Mouse (Mus musculus) intestine, embryonic 15.5 days (tissue): ENCODE results near the gene Psmc3. TPM values are rescaled to one million over a fixed set of nuclear protein-coding genes. Genes with fewer than 3 reads are reported as not detected.

ENCODE experiments used
- ATAC-seq: fragments of 200-750 bp; cut with Nextera tagmentation; 2 replicates; pipeline ENCODE4 v1.8.0; 2017; ENCODE audit warnings: moderate TSS enrichment, moderate library complexity
- H3K27ac ChIP-seq: fragments of 300-500 bp; sonication (generic); 2 replicates; pipeline ENCODE4 v1.5.1; 2015; ENCODE audit warnings: mild to moderate bottlenecking, inconsistent platforms
- H3K27me3 ChIP-seq: fragments of 300-500 bp; sonication (generic); replicated peaks from 2 replicates; pipeline ENCODE4 v1.6.1; 2015; ENCODE audit warnings: inconsistent platforms
- H3K36me3 ChIP-seq: fragments of 300-500 bp; sonication (generic); 2 replicates; pipeline ENCODE4 v1.6.1; 2015; ENCODE audit warnings: inconsistent platforms
- H3K4me1 ChIP-seq: fragments of 300-500 bp; sonication (generic); replicated peaks from 2 replicates; pipeline ENCODE4 v1.6.1; 2015; ENCODE audit warnings: inconsistent platforms
- H3K4me2 ChIP-seq: fragments of 300-500 bp; sonication (generic); replicated peaks from 2 replicates; pipeline ENCODE4 v1.6.1; 2015; ENCODE audit warnings: mild to moderate bottlenecking, inconsistent platforms
- H3K4me3 ChIP-seq: fragments of 300-500 bp; sonication (generic); replicated peaks from 2 replicates; pipeline ENCODE4 v1.5.1; 2015; ENCODE audit warnings: inconsistent platforms
- H3K9ac ChIP-seq: fragments of 300-500 bp; sonication (generic); 2 replicates; pipeline ENCODE4 v1.6.1; 2015; ENCODE audit warnings: inconsistent platforms
- H3K9me3 ChIP-seq: fragments of 300-500 bp; sonication (generic); 2 replicates; pipeline ENCODE4 v1.6.1; 2016; ENCODE audit warnings: inconsistent platforms
- WGBS: fragments of 180-500 bp; shearing (Covaris S2); methylation state at CpG from one replicate; pipeline ENCODE4 v1.1.7; 2015; 5-methylcytosine and 5-hydroxymethylcytosine counted together
- polyA plus RNA-seq: library from polyadenylated mRNA; unstranded; fragments of >200 nt; fragmentation: Nextera tagmentation; extraction: Ambion mirVana; gene quantifications from 2 replicates; pipeline ENCODE4 v1.2.1, GENCODE M21; 2015

Psmc3 gene
- polyA plus RNA-seq, 1 experiment from 2014 or later = 236 TPM

GRCm38 (mm10) chr2:91071059-91071458, 17.2 kb downstream of the Psmc3 start:
- ATAC-seq = no peak
- H3K9ac ChIP-seq = peak overlapping the region; percentile 54
- peaks cover 19% of the 10 kb centered on the region for H3K4me1 ChIP-seq
- peak overlapping the region; percentile 86; the same call in 1 of the 2 replicates for H3K27ac ChIP-seq
- peak overlapping the region; percentile 61 for H3K4me3 ChIP-seq
- peaks cover 9% of the 10 kb centered on the region; the same call in 1 of the 2 replicates for H3K36me3 ChIP-seq
- WGBS = 81% methylated on average over 10 of the region's 10 CpGs
- H3K9me3 ChIP-seq = no peaks in the 10 kb centered on the region
- H3K4me2 ChIP-seq = peak overlapping the region; percentile 76
- no peaks in the 10 kb centered on the region for H3K27me3 ChIP-seq

- Histone ChIP-seq H3K4me2 (no peak overlapping the region), H3K27me3 (no peaks in the 10 kb centered on the region), H3K9ac (no peak overlapping the region), H3K27ac (no peak overlapping the region), H3K36me3 (peaks cover under 1% of the 10 kb centered on the region; the same call in 1 of the 2 replicates), H3K4me3 (no peak overlapping the region), H3K9me3 (no peaks in the 10 kb centered on the region), H3K4me1 (peaks cover 19% of the 10 kb centered on the region)
- ATAC-seq = no peak
- 24% methylated on average over 1 of the region's 1 CpGs for WGBS
Observed at GRCm38 (mm10) chr2:91072092-91072491, 18.3 kb downstream of the Psmc3 start.

- WGBS = 19% methylated on average over 12 of the region's 12 CpGs
- no peak overlapping the region for H3K27ac ChIP-seq
Observed at GRCm38 (mm10) chr2:91077957-91078313, 24.1 kb downstream of the Psmc3 start.

GRCm38 (mm10) chr2:91078314-91079025, 24.7 kb downstream of the Psmc3 start:
- H3K36me3 ChIP-seq = no peaks in the 10 kb centered on the region
- H3K4me2 ChIP-seq = peak overlapping the region; percentile 95
- no peaks in the 10 kb centered on the region for H3K9me3 ChIP-seq
- peak overlapping the region; percentile 49 for H3K4me3 ChIP-seq
- 1% methylated on average over 27 of the region's 36 CpGs for WGBS
- H3K27ac ChIP-seq = no peak overlapping the region
- ATAC-seq = peak; percentile 82
- H3K9ac ChIP-seq = peak overlapping the region; percentile 63
- H3K27me3 ChIP-seq = no peaks in the 10 kb centered on the region
- peaks cover 2% of the 10 kb centered on the region for H3K4me1 ChIP-seq

More at GRCm38 (mm10) chr2:91077957-91078313, 24.1 kb downstream of the Psmc3 start:
- H3K4me3 ChIP-seq = peak overlapping the region; percentile 49
- peak overlapping the region; percentile 95 for H3K4me2 ChIP-seq
- ATAC-seq = no peak
- H3K9ac ChIP-seq = peak overlapping the region; percentile 63; the same call in 1 of the 2 replicates
- H3K9me3 ChIP-seq = no peaks in the 10 kb centered on the region
- peaks cover 2% of the 10 kb centered on the region for H3K4me1 ChIP-seq
- H3K36me3 ChIP-seq = no peaks in the 10 kb centered on the region
- no peaks in the 10 kb centered on the region for H3K27me3 ChIP-seq

- peak overlapping the region; percentile 95 for H3K4me2 ChIP-seq
- peaks cover 2% of the 10 kb centered on the region for H3K4me1 ChIP-seq
- 27% methylated on average over 5 of the region's 5 CpGs for WGBS
- H3K27ac ChIP-seq = no peak overlapping the region
- H3K27me3 ChIP-seq = no peaks in the 10 kb centered on the region
- ATAC-seq = no peak
- no peaks in the 10 kb centered on the region for H3K9me3 ChIP-seq
- no peaks in the 10 kb centered on the region for H3K36me3 ChIP-seq
- H3K4me3 ChIP-seq = peak overlapping the region; percentile 49
- H3K9ac ChIP-seq = peak overlapping the region; percentile 63
Observed at GRCm38 (mm10) chr2:91079026-91079384, 25.2 kb downstream of the Psmc3 start.

- Histone ChIP-seq H3K9ac (no peak overlapping the region), H3K27ac (no peak overlapping the region), H3K9me3 (no peaks in the 10 kb centered on the region), H3K4me3 (no peak overlapping the region), H3K36me3 (no peaks in the 10 kb centered on the region), H3K4me1 (peaks cover 2% of the 10 kb centered on the region), H3K4me2 (no peak overlapping the region), H3K27me3 (no peaks in the 10 kb centered on the region)
- WGBS = 67% methylated on average over 8 of the region's 8 CpGs
- no peak for ATAC-seq
Observed at GRCm38 (mm10) chr2:91080784-91081513, 27.1 kb downstream of the Psmc3 start.

- H3K27me3 ChIP-seq = no peaks in the 10 kb centered on the region
- no peak for ATAC-seq
- 76% methylated on average over 13 of the region's 13 CpGs for WGBS
- H3K4me1 ChIP-seq = peaks cover 2% of the 10 kb centered on the region
- H3K9ac ChIP-seq = no peak within 1 kb of the TSS
- H3K36me3 ChIP-seq = no peaks in the 10 kb centered on the region
- no peak within 1 kb of the TSS for H3K4me2 ChIP-seq
- no peak within 1 kb of the TSS for H3K4me3 ChIP-seq
- H3K9me3 ChIP-seq = no peaks in the 10 kb centered on the region
- no peak within 1 kb of the TSS for H3K27ac ChIP-seq
Observed at GRCm38 (mm10) chr2:91081775-91082695, 28.2 kb downstream of the Psmc3 start, which contains the start of gene Spi1. Spi1 (plus strand) TSS chr2:91082390.

- WGBS = 62% methylated on average over 11 of the region's 11 CpGs
- peak; percentile 8; the same call in 1 of the 2 replicates for ATAC-seq
- Histone ChIP-seq H3K4me2 (no peak overlapping the region), H3K4me1 (peaks cover 2% of the 10 kb centered on the region), H3K9me3 (no peaks in the 10 kb centered on the region), H3K4me3 (no peak overlapping the region), H3K9ac (no peak overlapping the region), H3K27me3 (no peaks in the 10 kb centered on the region), H3K27ac (no peak overlapping the region), H3K36me3 (no peaks in the 10 kb centered on the region)
Observed at GRCm38 (mm10) chr2:91082844-91083243, 29.0 kb downstream of the Psmc3 start.

GRCm38 (mm10) chr2:91083366-91083940, 29.6 kb downstream of the Psmc3 start:
- whole genome bisulfite sequencing = 57% methylated on average over 1 of the region's 1 CpGs
- no peak for ATAC-seq

GRCm38 (mm10) chr2:91084179-91084820, 30.5 kb downstream of the Psmc3 start:
- Histone ChIP-seq H3K4me1 (no peaks in the 10 kb centered on the region), H3K4me2 (no peak overlapping the region), H3K36me3 (no peaks in the 10 kb centered on the region), H3K4me3 (no peak overlapping the region), H3K27me3 (no peaks in the 10 kb centered on the region), H3K27ac (no peak overlapping the region), H3K9me3 (no peaks in the 10 kb centered on the region), H3K9ac (no peak overlapping the region)
- ATAC-seq = no peak
- WGBS = 79% methylated on average over 15 of the region's 15 CpGs

More at GRCm38 (mm10) chr2:91083366-91083940, 29.6 kb downstream of the Psmc3 start:
- no peak overlapping the region for H3K4me2 ChIP-seq
- no peak overlapping the region for H3K4me3 ChIP-seq
- no peaks in the 10 kb centered on the region for H3K9me3 ChIP-seq
- H3K36me3 ChIP-seq = no peaks in the 10 kb centered on the region
- H3K27me3 ChIP-seq = no peaks in the 10 kb centered on the region
- no peak overlapping the region for H3K27ac ChIP-seq
- peaks cover 2% of the 10 kb centered on the region for H3K4me1 ChIP-seq
- no peak overlapping the region for H3K9ac ChIP-seq
